Mouse (Mus musculus): ENCODE results near the gene Dapk2. TPM values are rescaled to one million over a fixed set of nuclear protein-coding genes. Genes with fewer than 3 reads are reported as not detected.

The Dapk2 gene
- total RNA-seq, 2 experiments from 2014 or later: 9.2 to 10.3 TPM

DNA sequence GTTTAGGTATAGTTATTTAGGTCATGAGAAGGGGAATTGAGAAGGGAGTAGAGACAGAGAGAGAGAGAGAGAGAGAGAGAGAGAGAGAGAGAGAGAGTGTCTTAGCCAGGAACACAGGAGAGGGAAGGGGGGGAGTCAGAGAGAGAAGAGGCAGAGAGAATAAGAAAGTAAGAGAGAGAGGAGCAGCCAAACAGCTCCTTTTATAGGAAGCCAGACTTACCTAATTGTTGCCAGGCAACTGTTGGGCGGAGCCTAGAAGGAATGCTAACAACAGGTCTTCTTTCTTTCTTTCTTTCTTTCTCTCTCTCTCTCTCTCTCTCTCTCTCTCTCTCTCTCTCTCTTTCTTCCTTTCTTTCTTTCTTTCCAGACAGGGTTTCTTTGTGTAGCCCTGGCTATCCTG, 136.2 kb downstream of the Dapk2 start:
- ATAC-seq (replicated peaks; ENCODE audit: low FRiP score, low TSS enrichment, poor library complexity, severe bottlenecking): no peak

DNA sequence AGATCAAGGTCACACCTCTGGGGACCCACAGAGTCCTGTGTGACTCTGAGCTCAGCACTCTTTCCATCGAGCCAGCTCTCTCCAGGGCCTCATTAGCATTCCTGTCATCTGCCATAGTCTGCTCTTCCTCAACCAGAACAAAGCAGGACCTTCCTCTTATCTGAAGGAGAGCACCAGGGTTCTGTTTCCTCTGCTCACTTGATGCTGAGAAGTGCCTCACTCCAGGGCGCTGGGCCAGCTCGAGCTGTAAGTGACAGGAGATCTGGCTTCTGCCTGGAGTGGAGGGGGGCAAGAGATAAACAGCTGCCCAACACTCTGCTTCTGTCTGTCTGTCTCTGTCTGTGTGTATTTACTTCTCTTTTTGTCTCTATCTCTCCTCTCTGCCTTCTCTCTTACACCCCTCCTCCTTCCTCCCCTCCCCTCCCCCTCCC, 137.0 kb downstream of the Dapk2 start:
- ATAC-seq (replicated peaks; ENCODE audit: low FRiP score, low TSS enrichment, poor library complexity, severe bottlenecking): peak; percentile 99

DNA sequence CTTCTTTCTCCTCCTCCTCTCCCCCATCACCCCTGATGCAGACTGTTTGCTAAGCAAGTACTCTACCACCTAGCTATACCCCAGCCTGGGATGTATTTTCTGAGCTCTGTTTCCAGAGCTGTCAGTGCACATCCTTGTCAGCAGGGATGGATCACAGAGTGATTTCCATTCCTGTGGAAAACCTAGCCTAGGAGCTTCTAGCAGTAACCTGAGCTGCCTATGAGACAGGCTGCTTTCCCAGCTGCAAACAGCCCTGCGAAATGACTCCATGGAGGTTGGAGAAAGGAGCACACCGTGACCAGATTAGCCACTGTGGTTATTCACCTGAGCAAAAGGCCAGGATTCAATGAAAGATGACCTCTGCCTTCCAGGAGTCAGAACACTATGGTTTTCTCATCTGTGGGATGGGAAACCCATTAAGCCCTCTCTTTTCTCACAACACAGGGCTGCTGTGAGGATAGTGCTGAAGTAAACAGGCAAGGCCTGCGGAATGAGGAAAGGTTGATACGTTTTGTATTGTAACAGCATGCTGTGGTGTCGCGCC, 137.6 kb downstream of the Dapk2 start:
- ATAC-seq (replicated peaks; ENCODE audit: low FRiP score, low TSS enrichment, poor library complexity, severe bottlenecking): no peak

DNA sequence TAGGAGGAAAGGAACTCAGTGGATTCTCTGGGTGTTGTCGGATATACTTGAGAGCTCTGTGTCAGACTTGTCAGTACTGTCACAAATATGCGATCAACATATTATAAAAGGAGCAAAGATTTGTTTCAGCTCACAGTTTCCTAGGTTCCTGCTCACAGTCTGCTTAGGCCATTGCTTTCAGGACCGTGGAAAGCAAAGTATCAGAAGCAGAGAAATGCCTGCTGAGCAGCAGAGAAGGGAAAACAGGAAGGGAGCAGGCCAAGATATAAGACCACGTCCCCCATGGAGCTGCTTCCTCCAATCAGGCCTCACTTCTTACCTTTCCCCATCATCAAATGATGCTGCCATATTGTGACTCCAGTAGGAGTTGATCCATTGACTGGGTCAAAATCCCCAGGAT, 140.8 kb downstream of the Dapk2 start:
- ATAC-seq (replicated peaks; ENCODE audit: low FRiP score, low TSS enrichment, poor library complexity, severe bottlenecking): no peak

DNA sequence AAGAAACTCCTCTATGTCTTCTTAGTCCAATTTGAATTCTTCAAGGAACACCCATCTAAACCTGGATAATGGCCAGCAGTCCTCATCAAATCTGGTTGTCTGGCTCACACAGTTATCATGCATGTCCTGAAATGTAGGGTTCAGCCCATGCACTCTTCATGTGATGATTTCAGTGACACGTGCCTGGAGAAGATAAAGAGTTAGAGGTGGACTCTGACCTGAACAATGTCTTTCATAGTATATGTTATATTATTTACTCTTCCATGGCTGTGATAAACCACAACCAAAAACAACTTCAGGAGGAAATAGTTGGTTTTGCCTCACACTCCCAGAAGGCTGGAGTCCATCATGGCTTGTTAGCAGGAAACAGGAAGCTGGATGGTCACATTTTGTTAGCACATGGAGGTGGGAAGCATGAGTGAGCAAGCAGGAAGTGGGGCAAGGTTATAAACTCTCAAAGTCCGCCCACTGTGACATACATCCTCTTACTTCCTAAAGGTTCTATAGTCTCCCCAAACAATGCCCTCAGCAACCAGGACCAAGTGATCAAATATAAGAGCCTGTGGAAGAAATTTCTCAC, 142.5 kb downstream of the Dapk2 start:
- no peak for ATAC-seq (replicated peaks; ENCODE audit: low FRiP score, low TSS enrichment, poor library complexity, severe bottlenecking)

DNA sequence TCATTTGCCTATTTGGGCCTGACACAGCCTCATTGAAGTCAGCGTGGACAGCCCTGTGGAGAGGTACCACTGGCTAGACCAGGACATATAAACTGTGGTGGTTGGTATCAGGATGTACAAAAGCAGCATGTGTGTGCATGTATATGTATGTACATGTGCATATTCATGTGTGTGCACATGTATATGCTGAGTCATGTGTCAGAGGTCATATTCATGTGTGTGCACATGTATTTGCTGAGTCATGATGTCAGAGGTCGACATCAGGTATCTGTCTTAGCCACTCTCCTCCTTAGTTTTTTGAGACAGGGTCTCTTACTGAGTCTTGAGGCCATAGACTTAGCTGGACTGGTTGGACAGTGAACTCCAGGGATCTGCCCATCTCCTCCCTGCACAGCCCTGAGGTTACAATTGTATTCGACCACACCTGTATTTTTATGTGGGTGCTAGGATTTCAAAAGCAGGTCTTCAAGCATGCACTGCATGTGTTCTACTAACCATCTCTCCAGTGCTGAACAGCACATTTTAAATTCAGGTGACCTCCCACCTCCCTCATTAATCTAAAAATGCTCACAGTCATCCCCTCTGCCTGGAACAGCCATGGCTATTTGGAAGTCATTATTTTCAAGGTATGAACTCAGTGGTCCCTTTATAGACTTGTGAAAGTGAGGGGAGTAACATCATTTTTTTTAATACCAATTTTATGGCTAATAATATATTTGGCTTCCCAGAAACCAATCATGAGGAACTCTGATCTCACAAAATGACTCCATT, 146.5 kb downstream of the Dapk2 start:
- ATAC-seq (replicated peaks; ENCODE audit: low FRiP score, low TSS enrichment, poor library complexity, severe bottlenecking): no peak

DNA sequence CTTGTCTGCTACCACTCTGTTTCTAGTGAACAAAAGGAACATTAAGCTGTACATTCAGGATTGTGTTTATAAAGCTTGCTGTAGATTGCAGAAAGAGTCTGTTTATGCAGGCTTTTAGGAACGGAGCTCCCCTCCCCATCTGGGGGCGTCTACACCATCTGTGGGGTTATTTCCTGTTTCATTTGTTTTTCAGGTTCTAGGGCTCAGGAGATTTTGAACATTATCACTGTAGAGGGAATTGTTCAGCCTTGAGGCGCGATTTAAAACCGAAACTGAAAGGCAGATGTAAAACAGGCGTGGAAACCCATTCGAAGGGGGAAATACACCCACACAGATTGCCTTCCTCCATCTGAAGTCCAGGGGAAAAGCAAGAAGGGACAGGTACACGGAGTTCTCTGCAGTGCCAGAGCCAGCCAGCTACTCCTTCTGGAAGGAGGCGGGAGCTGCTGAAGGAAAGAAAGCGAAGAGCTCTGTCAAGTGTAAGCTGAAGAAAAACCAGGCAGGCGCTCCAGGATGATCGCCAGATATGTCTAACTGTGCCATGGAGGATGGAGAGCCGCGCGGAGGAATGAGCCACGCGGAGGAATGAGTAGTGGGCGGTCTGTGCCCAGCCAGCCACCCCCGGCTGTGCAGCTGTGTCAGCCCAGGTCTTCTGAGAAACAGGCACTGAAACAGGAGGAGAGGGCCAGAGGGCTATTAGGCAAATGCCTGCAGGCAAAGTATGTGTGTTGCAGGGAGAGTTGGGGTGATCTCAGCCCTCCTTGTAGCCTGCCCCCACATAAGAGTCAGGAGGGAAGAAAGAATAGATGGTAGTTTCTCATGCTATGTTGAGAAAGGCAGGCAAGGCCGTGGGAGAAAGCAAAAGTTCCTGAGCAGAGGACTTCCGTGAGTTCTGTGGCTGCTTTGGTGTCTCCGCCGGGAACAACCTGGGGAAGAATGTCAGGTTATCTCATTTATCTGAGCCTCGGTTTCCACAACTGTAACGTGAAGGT, 147.4 kb downstream of the Dapk2 start:
- peak; percentile 38; the same call in 1 of the 2 replicates for ATAC-seq (replicated peaks; ENCODE audit: low FRiP score, low TSS enrichment, poor library complexity, severe bottlenecking)

DNA sequence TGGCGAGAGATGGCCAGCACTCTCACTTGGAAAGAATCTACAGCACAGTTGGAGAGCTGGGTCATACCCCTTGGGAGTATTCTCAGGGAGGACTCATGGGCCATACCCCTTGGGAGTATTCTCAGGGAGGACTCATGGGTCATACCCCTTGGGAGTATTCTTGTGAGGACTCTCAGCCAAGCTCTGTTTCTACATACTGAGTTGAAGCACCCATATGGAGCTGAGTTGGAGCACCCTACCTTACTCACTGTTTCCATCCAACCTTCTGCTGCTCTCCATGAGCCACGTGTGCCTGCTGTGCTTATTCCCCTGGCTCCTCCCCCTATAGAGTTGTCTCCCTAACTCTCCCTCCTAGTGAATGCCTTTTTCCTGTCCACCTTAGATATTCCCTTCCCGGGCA, 148.4 kb downstream of the Dapk2 start:
- no peak for ATAC-seq (replicated peaks; ENCODE audit: low FRiP score, low TSS enrichment, poor library complexity, severe bottlenecking)

DNA sequence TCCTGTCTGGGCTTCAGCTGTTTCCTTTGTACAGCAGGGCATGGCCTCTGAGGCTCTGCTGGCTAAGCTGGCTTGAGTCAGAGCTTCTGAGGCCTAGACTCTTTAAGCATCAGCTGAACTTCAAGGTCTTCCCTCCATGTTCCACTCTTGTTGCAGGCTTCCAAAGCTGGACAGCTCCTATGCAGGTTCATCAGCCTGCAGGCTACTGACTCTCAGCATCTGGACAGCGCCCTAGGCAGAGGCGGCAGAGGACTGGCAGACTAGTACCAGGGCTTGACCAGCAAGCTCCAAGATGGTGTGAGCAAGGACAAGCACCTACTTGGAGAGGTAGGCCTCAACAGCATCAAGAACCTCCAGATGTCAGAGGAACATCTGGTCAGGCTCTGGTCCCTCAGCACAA, 149.3 kb downstream of the Dapk2 start:
- peak; percentile 88 for ATAC-seq (replicated peaks; ENCODE audit: low FRiP score, low TSS enrichment, poor library complexity, severe bottlenecking)

DNA sequence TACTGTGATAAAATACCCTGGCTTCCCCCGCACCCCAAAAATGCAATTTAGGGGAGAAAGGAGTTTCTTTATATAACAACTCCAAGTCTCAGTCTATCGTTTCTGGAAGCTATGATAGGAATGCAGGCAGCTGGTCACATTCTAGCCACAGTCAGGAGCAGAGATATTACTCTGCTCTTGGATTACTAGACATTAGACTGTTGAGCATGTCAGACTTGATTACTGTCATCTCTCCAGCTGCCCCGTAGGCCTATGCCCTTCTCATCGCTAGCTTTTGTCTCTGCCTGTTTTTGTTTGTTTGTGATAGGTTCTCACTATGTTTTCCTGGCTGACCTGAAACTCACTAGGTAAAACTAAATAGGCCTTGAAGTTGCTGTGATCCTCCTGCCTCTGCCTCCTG, 150.7 kb downstream of the Dapk2 start:
- no peak for ATAC-seq (replicated peaks; ENCODE audit: low FRiP score, low TSS enrichment, poor library complexity, severe bottlenecking)

DNA sequence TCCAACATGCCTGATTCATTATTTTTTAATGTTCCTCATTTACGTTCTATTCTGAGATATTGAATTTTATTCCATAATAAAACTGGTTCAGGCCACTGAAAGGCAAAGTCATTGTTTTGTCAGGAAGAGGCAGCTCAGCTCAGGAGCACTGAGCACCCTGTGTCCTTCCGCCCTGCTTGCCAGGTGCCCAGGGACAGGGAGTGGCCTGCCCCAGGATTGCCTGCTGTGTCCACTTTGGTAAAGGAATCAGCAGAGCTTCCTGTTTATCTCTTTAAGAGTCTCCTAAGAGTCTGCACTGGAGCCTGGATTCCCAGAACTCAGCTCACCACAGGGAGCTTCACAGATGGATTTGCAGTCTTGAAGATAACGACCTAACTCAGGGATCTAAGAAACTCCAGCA, 153.4 kb downstream of the Dapk2 start:
- no peak for ATAC-seq (replicated peaks; ENCODE audit: low FRiP score, low TSS enrichment, poor library complexity, severe bottlenecking)

DNA sequence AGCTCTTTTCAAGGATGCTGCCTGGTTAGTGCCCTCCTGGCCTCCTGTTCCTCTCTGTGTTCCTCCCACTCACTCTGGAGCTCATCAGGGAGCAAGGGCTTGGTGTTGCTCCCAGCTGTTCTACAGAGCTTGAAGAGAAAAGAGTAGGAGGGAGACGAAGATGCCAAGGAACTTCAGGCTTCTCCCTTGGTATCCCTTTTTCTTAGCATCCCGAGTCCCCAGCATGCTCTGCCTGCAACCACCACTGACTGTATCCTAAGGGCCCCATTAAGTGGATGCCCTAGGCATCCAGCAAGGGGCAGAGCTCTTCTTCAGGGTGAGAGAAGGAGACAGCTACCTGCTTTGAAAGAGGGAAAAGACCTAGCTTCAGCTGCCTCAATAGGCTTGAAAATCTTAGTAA, 158.6 kb downstream of the Dapk2 start:
- no peak for ATAC-seq (replicated peaks; ENCODE audit: low FRiP score, low TSS enrichment, poor library complexity, severe bottlenecking)

Other genes starting within 250 kb of the Dapk2 start
- gene Trip4, start 249.4 kb upstream of the Dapk2 start, total RNA-seq (2014; fragmentation: Nextera tagmentation): 13.0 and 14.6 TPM in 2 replicates
- 25.9 and 26.6 TPM in 2 replicates for gene Trip4, start 249.4 kb upstream of the Dapk2 start, total RNA-seq (2017)
- gene Csnk1g1, start 249.3 kb upstream of the Dapk2 start, total RNA-seq (2014; fragmentation: Nextera tagmentation): 25.0 and 29.1 TPM in 2 replicates
- 21.4 and 22.0 TPM in 2 replicates for gene Csnk1g1, start 249.3 kb upstream of the Dapk2 start, total RNA-seq (2017)
- gene Ppib, start 98.0 kb upstream of the Dapk2 start, total RNA-seq (2014; fragmentation: Nextera tagmentation): 322 and 412 TPM in 2 replicates
- gene Ppib, start 98.0 kb upstream of the Dapk2 start, total RNA-seq (2017): 561 and 601 TPM in 2 replicates
- 1.3 and 2.2 TPM in 2 replicates for gene Snx22, start 88.5 kb upstream of the Dapk2 start, total RNA-seq (2014; fragmentation: Nextera tagmentation)
- gene Snx22, start 88.5 kb upstream of the Dapk2 start, total RNA-seq (2017): 0.80 and 0.99 TPM in 2 replicates
- gene Snx1, start 31.6 kb upstream of the Dapk2 start, total RNA-seq (2014; fragmentation: Nextera tagmentation): 99.7 and 107 TPM in 2 replicates
- gene Snx1, start 31.6 kb upstream of the Dapk2 start, total RNA-seq (2017): 114 and 128 TPM in 2 replicates
- 167 and 182 TPM in 2 replicates for gene Ciao2a, start 31.6 kb upstream of the Dapk2 start, total RNA-seq (2014; fragmentation: Nextera tagmentation)
- gene Ciao2a, start 31.6 kb upstream of the Dapk2 start, total RNA-seq (2017): 165 and 169 TPM in 2 replicates
- gene Herc1, start 192.2 kb downstream of the Dapk2 start, total RNA-seq (2014; fragmentation: Nextera tagmentation): 91.0 and 97.4 TPM in 2 replicates
- 96.9 and 106 TPM in 2 replicates for gene Herc1, start 192.2 kb downstream of the Dapk2 start, total RNA-seq (2017)